Mouse (Mus musculus) embryonic fibroblast, embryonic 13.5 days (primary cell): Measurements from ENCODE around the gene Pate2.

Source experiments
- CTCF ChIP-seq: IDR thresholded peaks from 2 replicates; pipeline ENCODE4 v1.5.1; 2011; ENCODE audit warnings: mild to moderate bottlenecking, control low read depth, low read length, moderate library complexity, borderline replicate concordance; ENCODE audit not compliant: insufficient read depth
- POLR2A ChIP-seq: IDR thresholded peaks from 2 replicates; pipeline ENCODE4 v1.6.1; 2011; ENCODE audit warnings: low read depth, mild to moderate bottlenecking, control low read depth, low read length, moderate library complexity

DNA sequence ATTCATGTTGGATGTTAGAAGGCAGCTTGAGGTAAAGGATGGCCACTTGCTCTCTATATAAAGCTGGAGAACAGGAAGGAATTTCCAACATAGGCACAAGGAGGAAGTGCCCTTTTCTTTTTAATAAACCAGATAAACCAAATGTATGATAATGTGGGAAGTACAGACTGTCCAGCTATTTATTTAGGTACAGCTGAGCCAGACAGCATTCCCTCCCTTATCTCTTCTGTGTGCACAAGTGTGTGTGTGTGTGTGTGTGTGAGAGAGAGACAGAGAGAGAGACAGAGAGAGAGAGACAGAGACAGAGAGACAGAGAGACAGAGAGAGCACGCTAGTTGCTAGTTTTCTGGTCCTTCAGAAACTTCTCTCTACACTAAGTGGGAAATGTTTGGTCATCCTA, 41.8 kb downstream of the Pate2 start, which contains the start of gene Pate4:
- no peak for TF ChIP-seq POLR2A
- no peak for TF ChIP-seq CTCF
